Mouse (Mus musculus) ovary, postnatal 14 days (tissue): ENCODE results near the gene Atp2a3.
A peak's percentile ranks its signal among the peaks of the same experiment; 100 is the strongest.

Experiments used
- DNase-seq: peaks from one replicate; pipeline ENCODE4 v3.0.0; 2022; ENCODE audit warnings: low spot score

Gene Atp2a3

GRCm38 (mm10) chr11:73006377-73006776 is 45.4 kb downstream of the Atp2a3 start:
- DNase-seq, result peak; percentile 33

- no peak for DNase-seq
These were observed 46.1 kb downstream of the Atp2a3 start for GRCm38 (mm10) chr11:73007113-73007512.

GRCm38 (mm10) chr11:73007698-73008481 is 46.9 kb downstream of the Atp2a3 start:
- DNase-seq, result peak; percentile 41

- no peak for DNase-seq
These were observed 47.9 kb downstream of the Atp2a3 start for GRCm38 (mm10) chr11:73008826-73009225.

- no peak for DNase-seq
These were observed 48.7 kb downstream of the Atp2a3 start for GRCm38 (mm10) chr11:73009531-73010274.

GRCm38 (mm10) chr11:73013981-73014380 is 53.0 kb downstream of the Atp2a3 start:
- DNase-seq, result no peak

GRCm38 (mm10) chr11:73014831-73015344 is 53.9 kb downstream of the Atp2a3 start:
- DNase-seq, result no peak

GRCm38 (mm10) chr11:73015391-73016102 is 54.6 kb downstream of the Atp2a3 start:
- no peak for DNase-seq

GRCm38 (mm10) chr11:73016103-73016420 is 55.1 kb downstream of the Atp2a3 start:
- no peak for DNase-seq

GRCm38 (mm10) chr11:73018471-73019146 is 57.6 kb downstream of the Atp2a3 start, which contains the start of gene Camkk1:
TSS of gene Camkk1 (plus strand) at chr11:73019008.
- peak; percentile 82 for DNase-seq

- DNase-seq, result no peak
These were observed 58.3 kb downstream of the Atp2a3 start for GRCm38 (mm10) chr11:73019147-73019795.

- no peak for DNase-seq
These were observed 60.2 kb downstream of the Atp2a3 start for GRCm38 (mm10) chr11:73020953-73021800.

GRCm38 (mm10) chr11:73023099-73023498 is 62.1 kb downstream of the Atp2a3 start:
- peak; percentile 44 for DNase-seq

- no peak for DNase-seq
These were observed 62.9 kb downstream of the Atp2a3 start for GRCm38 (mm10) chr11:73023827-73024226.

GRCm38 (mm10) chr11:73024236-73024904 is 63.4 kb downstream of the Atp2a3 start:
- no peak for DNase-seq

- DNase-seq, result no peak
These were observed 66.0 kb downstream of the Atp2a3 start for GRCm38 (mm10) chr11:73026961-73027360.

GRCm38 (mm10) chr11:73030821-73031498 is 70.0 kb downstream of the Atp2a3 start:
- peak; percentile 72 for DNase-seq

GRCm38 (mm10) chr11:73031536-73031935 is 70.6 kb downstream of the Atp2a3 start:
- no peak for DNase-seq

- DNase-seq, result no peak
These were observed 75.1 kb downstream of the Atp2a3 start for GRCm38 (mm10) chr11:73036077-73036476.
